Mouse (Mus musculus) thymus, adult 2 months (tissue): ENCODE data around the gene Gm49391.

Experiments
- CTCF ChIP-seq: fragments of 200-500 bp; IDR thresholded peaks from 2 replicates; pipeline ENCODE4 v1.5.1; 2012; ENCODE audit warnings: mild to moderate bottlenecking, control low read depth, low read length, moderate library complexity, borderline replicate concordance; ENCODE audit not compliant: control insufficient read depth, poor library complexity, insufficient read depth; ENCODE audit errors: extremely low read depth
- POLR2A ChIP-seq: fragments of 200-500 bp; IDR thresholded peaks from 2 replicates; pipeline ENCODE4 v1.6.1; 2012; ENCODE audit warnings: mild to moderate bottlenecking, low read length, control low read depth, moderate library complexity; ENCODE audit not compliant: control insufficient read depth, poor library complexity, insufficient read depth; ENCODE audit errors: extremely low read depth

DNA sequence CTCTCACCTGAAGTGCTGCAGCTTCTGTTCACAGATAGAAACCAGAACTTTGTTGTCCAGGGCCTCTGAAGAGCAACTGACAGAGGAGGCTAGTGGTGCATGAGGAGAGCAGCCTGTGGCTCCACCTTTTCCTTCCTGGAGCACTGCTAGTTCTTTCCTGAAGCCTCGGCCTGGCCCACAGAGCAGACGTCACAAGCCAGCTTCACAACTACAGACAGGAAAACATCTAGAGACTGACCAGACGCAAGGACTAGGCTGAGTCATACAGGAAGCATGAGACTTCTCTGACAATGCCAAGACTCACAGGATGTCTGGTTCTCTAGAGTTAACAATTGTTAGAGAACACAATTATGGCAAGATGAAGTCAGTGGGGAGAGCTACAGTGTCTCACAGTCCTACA lies 39.0 kb downstream of the Gm49391 start, which contains the start of gene Ctla2b:
- TF ChIP-seq CTCF: no peak
- TF ChIP-seq POLR2A: no peak
